Mouse (Mus musculus): ENCODE measurements at regions not wholly inside any gene's neighbourhood (a gene's known extent, or its start where the extent isn't known, plus 50 kb on each side); places are given as distances from the start of the nearest gene placed in this dataset.

GRCm38 (mm10) chr14:103449033-103449432 is 64.1 kb upstream of the Scel start:
- no peak for TF ChIP-seq CTCF (IDR thresholded peaks at IDR 0.05; ENCODE audit: borderline replicate concordance, insufficient read depth, low read length)
- TF ChIP-seq POLR2A (IDR thresholded peaks at IDR 0.05; ENCODE audit: low read depth, low read length) = no peak
